Mouse (Mus musculus): ENCODE measurements around the gene Tent4b. TPM values are rescaled to one million over a fixed set of nuclear protein-coding genes. Genes with fewer than 3 reads are reported as not detected.
A peak's percentile ranks its signal among the peaks of the same experiment; 100 is the strongest.

Tent4b gene
- polyA plus RNA-seq, 1 experiment from 2014 or later = 7.3 TPM

DNA sequence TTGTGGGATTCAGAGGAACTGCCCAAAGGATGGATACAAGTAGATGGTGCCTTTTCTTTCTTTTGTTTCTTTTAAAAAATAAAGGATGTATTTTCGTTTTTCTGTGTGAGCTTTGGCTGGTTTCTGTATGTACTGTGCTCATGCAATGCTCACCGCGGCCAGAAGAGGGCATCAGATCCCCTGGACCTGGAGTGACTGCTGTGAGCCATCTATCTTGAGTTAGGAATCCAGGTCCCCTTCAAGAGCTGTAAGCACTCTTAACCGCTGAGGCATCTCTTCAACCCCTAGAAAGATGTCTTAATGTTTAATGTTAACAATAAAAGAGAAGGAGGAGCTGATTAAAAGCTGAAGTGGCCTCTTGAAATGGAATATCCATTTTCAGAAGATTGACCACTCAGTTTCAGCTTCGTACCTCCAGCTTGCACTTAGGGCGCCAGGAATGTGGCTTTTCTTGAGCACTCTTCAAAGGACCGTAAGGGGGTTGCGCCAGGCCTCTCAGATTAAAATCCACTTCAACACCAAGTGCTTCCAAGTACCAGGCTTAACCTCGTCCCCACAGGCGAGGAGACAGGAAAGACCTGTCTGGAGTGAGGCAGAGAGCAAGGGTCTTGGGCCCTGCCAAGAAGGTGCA is 67.3 kb downstream of the Tent4b start:
- WGBS = 43% methylated on average over 10 of the region's 10 CpGs
- H3K4me3 ChIP-seq = no peak overlapping the region
- H3K36me3 ChIP-seq = no peaks in the 10 kb centered on the region
- H3K27me3 ChIP-seq = no peaks in the 10 kb centered on the region
- no peak overlapping the region for H3K9ac ChIP-seq
- no peaks in the 10 kb centered on the region for H3K9me3 ChIP-seq
- H3K27ac ChIP-seq = no peak overlapping the region
- ATAC-seq (ENCODE audit: insufficient number of reproducible peaks, low FRiP score, low TSS enrichment, low read depth) = no peak
- H3K4me2 ChIP-seq = no peak overlapping the region
- H3K4me1 ChIP-seq = peaks cover 16% of the 10 kb centered on the region; the same call in 1 of the 2 replicates

DNA sequence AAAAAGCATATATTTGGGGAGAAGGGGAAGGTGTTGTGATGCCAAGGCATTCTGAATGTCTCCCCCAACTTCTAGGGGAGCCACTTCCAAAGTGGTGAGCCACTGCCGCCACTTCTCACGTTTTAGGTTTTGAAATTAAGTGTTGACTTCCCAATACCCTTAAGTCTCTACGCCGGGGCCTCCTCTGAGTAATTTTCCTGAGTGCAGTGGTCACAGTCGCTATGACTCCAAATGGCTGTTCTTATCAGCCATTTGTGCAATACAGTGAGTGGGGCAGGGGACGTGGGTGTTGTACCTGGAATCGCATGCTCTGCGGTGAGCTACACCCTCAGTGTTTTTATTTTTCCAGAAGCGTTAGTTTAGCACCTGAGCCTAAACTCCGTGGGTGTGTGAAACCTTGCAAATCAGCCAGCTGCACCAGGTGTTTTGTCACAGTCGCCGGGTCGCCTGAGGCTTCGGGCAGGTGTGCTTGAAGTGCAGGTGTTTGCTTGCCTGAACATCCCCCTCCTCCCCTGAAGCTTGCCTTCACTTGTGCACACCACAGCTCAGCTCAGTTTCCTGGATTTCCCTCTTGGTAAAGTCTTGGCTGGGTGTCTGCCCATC is 67.9 kb downstream of the Tent4b start:
- Histone ChIP-seq H3K4me2 (no peak overlapping the region), H3K9ac (no peak overlapping the region), H3K36me3 (no peaks in the 10 kb centered on the region), H3K4me1 (peaks cover 16% of the 10 kb centered on the region; the same call in 1 of the 2 replicates), H3K4me3 (no peak overlapping the region), H3K9me3 (no peaks in the 10 kb centered on the region), H3K27me3 (0 out of 2 replicates have a peak, but pooled peaks cover 1% of the 10 kb centered on the region), H3K27ac (no peak overlapping the region)
- WGBS = 67% methylated on average over 14 of the region's 14 CpGs
- no peak for ATAC-seq (ENCODE audit: insufficient number of reproducible peaks, low FRiP score, low TSS enrichment, low read depth)

DNA sequence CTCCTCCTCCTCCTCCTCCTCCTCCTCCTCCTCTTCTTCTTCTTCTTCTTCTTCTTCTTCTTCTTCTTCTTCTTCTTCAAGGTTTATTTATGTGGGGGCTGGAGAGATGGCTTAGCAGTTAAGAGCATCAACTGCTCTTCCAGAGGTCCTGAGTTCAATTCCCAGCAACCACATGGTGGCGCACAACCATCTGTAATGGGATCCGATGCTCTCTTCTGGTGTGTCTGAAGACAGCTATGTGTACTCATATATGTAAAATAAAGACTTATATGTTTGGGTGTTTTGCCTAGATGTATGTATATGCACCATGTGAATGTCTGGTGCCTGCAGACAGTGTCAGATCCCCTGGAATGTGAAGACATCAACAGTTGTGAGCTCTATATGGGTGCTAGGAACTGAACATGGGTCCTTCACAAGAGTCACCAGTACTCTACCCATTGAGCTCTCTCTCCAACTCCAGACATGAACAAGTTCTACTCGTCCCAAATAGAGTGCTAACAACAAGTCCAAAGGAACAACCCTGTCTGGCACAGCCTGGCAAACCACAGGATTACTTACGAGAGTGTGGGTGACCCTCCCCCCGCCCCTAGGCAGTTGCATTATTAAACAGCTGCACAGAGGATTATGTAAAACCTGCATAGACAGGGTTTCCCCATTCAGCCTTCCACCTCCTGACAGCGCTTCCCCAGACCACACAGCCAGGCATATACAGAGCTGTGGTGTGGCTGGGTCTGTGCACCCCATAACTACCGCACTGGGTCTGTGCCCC is 70.3 kb downstream of the Tent4b start:
- no peaks in the 10 kb centered on the region for H3K36me3 ChIP-seq
- H3K4me3 ChIP-seq = no peak overlapping the region
- peaks cover 20% of the 10 kb centered on the region for H3K4me1 ChIP-seq
- ATAC-seq (ENCODE audit: insufficient number of reproducible peaks, low FRiP score, low TSS enrichment, low read depth) = no peak
- WGBS = 51% methylated on average over 7 of the region's 7 CpGs
- no peak overlapping the region for H3K9ac ChIP-seq
- no peak overlapping the region for H3K4me2 ChIP-seq
- H3K27me3 ChIP-seq = peaks cover 14% of the 10 kb centered on the region
- no peaks in the 10 kb centered on the region for H3K9me3 ChIP-seq
- H3K27ac ChIP-seq = no peak overlapping the region

DNA sequence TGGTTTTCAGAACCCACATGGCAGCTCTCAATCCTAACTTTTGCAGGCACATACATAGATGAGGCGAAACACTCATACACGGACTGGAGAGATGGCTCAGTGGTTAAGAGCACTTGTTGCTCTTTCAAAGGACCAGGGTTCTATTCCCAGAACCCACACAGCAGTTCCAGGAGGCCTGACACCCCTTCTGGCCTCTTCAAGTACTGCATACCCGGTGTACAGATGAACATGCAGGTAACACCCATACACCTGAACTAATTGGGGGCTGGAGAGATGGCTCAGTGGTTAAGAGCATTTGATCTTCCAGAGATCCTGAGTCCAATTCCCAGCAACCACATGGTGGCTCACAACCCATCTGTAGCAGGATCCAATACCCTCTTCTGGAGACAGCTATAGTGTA is 71.1 kb downstream of the Tent4b start:
- Histone ChIP-seq H3K4me1 (peaks cover 17% of the 10 kb centered on the region), H3K9ac (no peak overlapping the region), H3K36me3 (no peaks in the 10 kb centered on the region), H3K27ac (no peak overlapping the region), H3K9me3 (no peaks in the 10 kb centered on the region), H3K4me2 (no peak overlapping the region), H3K27me3 (peaks cover 14% of the 10 kb centered on the region), H3K4me3 (no peak overlapping the region)
- no peak for ATAC-seq (ENCODE audit: insufficient number of reproducible peaks, low FRiP score, low TSS enrichment, low read depth)
- WGBS = 75% methylated on average over 3 of the region's 3 CpGs

DNA sequence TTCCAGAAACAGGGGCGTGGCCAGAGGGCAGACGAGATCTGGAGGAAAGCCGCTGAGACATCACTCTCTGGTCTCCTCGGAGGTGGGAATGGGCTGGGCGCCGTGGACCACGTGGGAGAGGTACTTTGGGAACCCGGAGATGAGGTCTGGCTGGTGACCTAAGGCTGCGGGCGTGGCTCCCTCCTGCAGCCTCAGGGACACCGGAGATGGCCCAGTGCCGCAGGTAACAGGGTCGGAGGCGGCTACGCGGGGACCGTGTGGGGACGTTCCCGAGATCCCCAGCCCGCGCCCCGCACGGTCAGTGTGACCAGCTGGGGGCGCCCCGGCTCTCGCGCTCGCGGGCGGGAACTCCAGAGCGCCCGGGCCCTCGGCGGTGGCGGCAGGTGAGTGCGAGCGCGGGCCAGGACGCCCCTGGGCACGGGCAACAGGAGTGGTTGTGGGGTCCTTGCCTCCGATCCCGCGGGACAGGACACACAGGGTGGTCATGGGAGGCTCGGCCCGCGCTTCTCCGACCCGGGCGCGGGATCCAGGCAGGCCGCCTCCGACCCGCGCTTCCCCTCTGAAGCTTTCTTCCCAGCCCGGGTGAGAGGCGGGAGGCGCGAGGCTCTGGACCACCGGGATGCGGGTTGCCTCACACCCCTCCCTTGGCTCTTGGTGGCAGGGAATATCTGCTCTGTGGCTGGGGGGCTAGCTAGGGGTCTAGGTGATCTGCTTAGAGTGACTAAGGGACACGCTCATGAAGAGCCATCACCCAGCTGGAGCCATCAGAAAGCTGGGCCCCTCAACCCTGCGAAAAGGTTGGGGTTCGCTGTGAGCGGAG is 73.4 kb downstream of the Tent4b start, which contains the start of gene Adcy7:
TSS of gene Adcy7 (plus strand) at position 173 of the 820 bp plus-strand sequence.
- ATAC-seq (ENCODE audit: insufficient number of reproducible peaks, low FRiP score, low TSS enrichment, low read depth) = peak; percentile 42; the same call in 1 of the 2 replicates
- no peaks in the 10 kb centered on the region for H3K36me3 ChIP-seq
- peak within 1 kb of the TSS; percentile 43; the same call in 1 of the 2 replicates for H3K9ac ChIP-seq
- peak within 1 kb of the TSS; percentile 46 for H3K4me3 ChIP-seq
- peak within 1 kb of the TSS; percentile 95 for H3K4me2 ChIP-seq
- peaks cover 14% of the 10 kb centered on the region for H3K27me3 ChIP-seq
- no peaks in the 10 kb centered on the region for H3K9me3 ChIP-seq
- WGBS = 4% methylated on average over 64 of the region's 64 CpGs
- H3K4me1 ChIP-seq = peaks cover 11% of the 10 kb centered on the region
- H3K27ac ChIP-seq = no peak within 1 kb of the TSS

DNA sequence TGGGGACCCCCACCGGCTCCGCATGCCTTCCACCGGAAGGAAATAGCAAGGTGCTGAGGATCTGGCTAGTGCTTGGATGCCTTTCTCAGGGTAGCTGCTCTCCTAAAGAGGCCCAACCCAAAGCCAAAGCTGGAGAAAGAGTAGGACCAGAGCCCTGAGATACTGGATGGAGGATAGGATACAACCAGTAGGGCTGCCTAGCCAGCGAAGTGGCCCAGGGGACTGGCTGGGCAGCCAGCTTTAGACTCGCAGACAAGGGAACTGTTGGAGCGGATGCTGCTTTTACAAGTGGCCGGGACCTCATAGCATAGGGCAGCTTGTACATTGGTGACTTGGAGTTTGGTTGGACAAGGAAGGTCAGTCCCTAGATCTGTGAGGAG is 74.0 kb downstream of the Tent4b start:
- Histone ChIP-seq H3K9ac (no peak overlapping the region), H3K36me3 (no peaks in the 10 kb centered on the region), H3K9me3 (no peaks in the 10 kb centered on the region), H3K4me1 (peaks cover 11% of the 10 kb centered on the region), H3K4me2 (peak overlapping the region; percentile 95), H3K27me3 (peaks cover 14% of the 10 kb centered on the region), H3K27ac (no peak overlapping the region), H3K4me3 (peak overlapping the region; percentile 46)
- WGBS = 72% methylated on average over 7 of the region's 7 CpGs
- ATAC-seq (ENCODE audit: insufficient number of reproducible peaks, low FRiP score, low TSS enrichment, low read depth) = no peak

DNA sequence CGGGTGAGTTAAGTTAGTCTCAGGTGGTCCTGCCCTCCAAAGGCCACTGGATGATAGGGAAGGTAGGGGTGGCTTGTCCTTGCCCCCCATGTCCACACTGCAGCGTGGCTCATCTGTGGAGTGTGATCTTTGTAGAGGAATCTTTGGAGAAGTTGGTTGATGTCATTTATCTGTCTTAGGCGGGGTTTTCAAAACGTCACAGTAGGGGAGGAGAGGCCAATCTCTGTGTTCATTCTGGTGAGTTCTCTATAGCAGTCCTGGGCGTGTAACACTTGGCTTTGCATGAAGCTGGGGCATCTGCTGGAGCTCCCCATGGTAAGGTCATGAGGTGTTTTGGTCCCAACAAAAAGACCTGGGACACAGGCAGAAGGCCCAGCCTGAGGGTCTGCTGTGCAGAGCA is 75.1 kb downstream of the Tent4b start:
- Histone ChIP-seq H3K4me1 (peaks cover 11% of the 10 kb centered on the region), H3K4me3 (no peak overlapping the region), H3K27me3 (peaks cover 14% of the 10 kb centered on the region), H3K9me3 (no peaks in the 10 kb centered on the region), H3K36me3 (no peaks in the 10 kb centered on the region), H3K27ac (no peak overlapping the region), H3K9ac (no peak overlapping the region), H3K4me2 (no peak overlapping the region)
- 87% methylated on average over 5 of the region's 5 CpGs for WGBS
- ATAC-seq (ENCODE audit: insufficient number of reproducible peaks, low FRiP score, low TSS enrichment, low read depth) = no peak

DNA sequence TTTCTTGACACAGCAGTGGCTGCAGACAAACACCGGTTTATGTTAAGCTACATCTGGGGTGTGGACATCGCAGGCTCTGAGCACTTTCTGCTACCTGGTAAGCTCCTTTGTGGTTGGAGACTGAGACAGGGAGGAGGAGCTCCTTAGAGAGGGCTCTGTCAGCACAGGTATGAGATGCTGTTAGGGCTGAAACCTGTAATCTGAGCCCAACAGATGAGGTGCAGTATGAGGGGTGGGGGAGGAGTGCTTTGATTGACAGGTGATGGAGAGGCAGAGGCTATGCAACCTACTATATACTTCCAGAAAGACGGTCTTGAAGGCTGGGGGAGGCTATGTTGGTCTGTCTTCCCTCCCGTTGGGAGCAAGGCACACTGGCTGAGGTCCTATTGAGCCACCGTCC is 80.2 kb downstream of the Tent4b start:
- no peak overlapping the region for H3K27ac ChIP-seq
- ATAC-seq (ENCODE audit: insufficient number of reproducible peaks, low FRiP score, low TSS enrichment, low read depth) = no peak
- no peak overlapping the region for H3K4me3 ChIP-seq
- no peak overlapping the region for H3K4me2 ChIP-seq
- H3K9me3 ChIP-seq = no peaks in the 10 kb centered on the region
- H3K9ac ChIP-seq = no peak overlapping the region
- peaks cover 12% of the 10 kb centered on the region for H3K4me1 ChIP-seq
- no peaks in the 10 kb centered on the region for H3K27me3 ChIP-seq
- 47% methylated on average over 5 of the region's 5 CpGs for WGBS
- H3K36me3 ChIP-seq = no peaks in the 10 kb centered on the region

DNA sequence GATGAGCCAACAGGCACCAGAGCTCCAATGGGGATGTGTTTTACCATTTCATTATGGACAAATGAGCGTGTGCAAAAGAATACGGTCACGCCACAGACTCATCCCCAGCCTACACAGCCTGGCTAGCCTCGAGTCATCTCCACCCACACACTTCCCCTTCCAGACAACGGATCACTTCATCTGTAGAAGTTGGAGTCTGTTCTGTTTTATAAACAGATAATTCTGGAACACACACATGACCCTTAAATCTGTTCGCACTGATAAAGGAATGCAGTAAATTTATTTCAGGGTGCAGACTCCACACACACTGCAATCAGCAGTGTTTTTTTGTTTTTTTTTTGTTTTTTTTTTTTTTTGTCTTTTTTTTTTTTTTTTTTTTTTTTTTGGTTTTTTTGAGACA is 80.7 kb downstream of the Tent4b start:
- Histone ChIP-seq H3K27me3 (no peaks in the 10 kb centered on the region), H3K4me1 (peaks cover 16% of the 10 kb centered on the region), H3K4me3 (no peak overlapping the region), H3K9me3 (no peaks in the 10 kb centered on the region), H3K4me2 (no peak overlapping the region), H3K27ac (no peak overlapping the region), H3K36me3 (no peaks in the 10 kb centered on the region), H3K9ac (no peak overlapping the region)
- ATAC-seq (ENCODE audit: insufficient number of reproducible peaks, low FRiP score, low TSS enrichment, low read depth) = no peak
- 70% methylated on average over 6 of the region's 6 CpGs for WGBS

DNA sequence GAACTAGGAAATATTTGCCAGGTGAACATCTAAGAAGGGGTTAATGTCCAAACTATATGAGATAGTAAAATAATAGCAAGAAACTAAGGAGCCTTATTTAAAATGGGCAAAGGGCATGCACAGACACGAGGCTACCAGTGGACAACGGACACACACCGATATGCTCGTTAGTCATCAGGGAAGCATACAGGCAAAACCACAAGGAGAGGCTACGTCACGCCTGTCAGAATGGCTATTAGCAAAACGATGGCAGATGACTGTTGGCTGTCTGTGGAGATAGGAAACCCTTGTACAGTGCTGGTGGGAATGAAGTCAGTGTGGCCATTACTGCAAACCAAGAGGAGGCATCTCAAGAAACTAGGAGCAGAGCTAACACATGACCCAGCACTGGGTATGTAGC is 81.9 kb downstream of the Tent4b start:
- H3K4me1 ChIP-seq = peaks cover 27% of the 10 kb centered on the region
- no peak overlapping the region for H3K4me2 ChIP-seq
- WGBS = 69% methylated on average over 7 of the region's 7 CpGs
- no peak for ATAC-seq (ENCODE audit: insufficient number of reproducible peaks, low FRiP score, low TSS enrichment, low read depth)
- H3K27me3 ChIP-seq = no peaks in the 10 kb centered on the region
- H3K9me3 ChIP-seq = no peaks in the 10 kb centered on the region
- no peak overlapping the region for H3K9ac ChIP-seq
- H3K36me3 ChIP-seq = no peaks in the 10 kb centered on the region
- no peak overlapping the region for H3K27ac ChIP-seq
- H3K4me3 ChIP-seq = no peak overlapping the region

DNA sequence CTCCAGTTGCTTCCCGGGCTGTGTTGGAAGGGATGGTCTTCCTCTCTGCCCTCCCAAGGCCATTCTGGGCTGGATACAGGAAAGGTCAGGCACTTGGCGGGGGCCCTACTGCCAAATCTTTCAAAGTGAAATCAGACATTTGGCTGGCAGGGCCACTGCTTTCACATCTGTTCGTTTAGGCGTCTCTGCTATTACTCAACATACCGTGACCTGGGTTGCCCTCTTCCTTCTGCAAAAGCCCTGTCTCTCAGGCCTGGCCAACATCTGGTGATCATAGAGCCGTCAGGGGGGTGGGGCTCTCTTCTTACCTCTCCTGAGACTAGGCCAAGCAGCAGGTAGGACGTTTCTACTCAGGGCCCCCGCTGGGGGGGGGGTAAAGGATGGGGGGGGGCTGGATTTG is 83.7 kb downstream of the Tent4b start:
- H3K4me1 ChIP-seq = peaks cover 29% of the 10 kb centered on the region
- no peaks in the 10 kb centered on the region for H3K36me3 ChIP-seq
- no peak overlapping the region for H3K4me2 ChIP-seq
- WGBS = 18% methylated on average over 8 of the region's 8 CpGs
- H3K4me3 ChIP-seq = no peak overlapping the region
- no peak for ATAC-seq (ENCODE audit: insufficient number of reproducible peaks, low FRiP score, low TSS enrichment, low read depth)
- no peak overlapping the region for H3K27ac ChIP-seq
- H3K9ac ChIP-seq = no peak overlapping the region
- H3K9me3 ChIP-seq = no peaks in the 10 kb centered on the region
- H3K27me3 ChIP-seq = no peaks in the 10 kb centered on the region

Data from limb, embryonic 15.5 days (tissue).